Mouse (Mus musculus): Measurements from ENCODE around the gene Smarcd3. TPM values are rescaled to one million over a fixed set of nuclear protein-coding genes. Genes with fewer than 3 reads are reported as not detected.
A peak's percentile ranks its signal among the peaks of the same experiment; 100 is the strongest.

Gene Smarcd3
- polyA plus RNA-seq, 1 experiment = 87.6 TPM

DNA sequence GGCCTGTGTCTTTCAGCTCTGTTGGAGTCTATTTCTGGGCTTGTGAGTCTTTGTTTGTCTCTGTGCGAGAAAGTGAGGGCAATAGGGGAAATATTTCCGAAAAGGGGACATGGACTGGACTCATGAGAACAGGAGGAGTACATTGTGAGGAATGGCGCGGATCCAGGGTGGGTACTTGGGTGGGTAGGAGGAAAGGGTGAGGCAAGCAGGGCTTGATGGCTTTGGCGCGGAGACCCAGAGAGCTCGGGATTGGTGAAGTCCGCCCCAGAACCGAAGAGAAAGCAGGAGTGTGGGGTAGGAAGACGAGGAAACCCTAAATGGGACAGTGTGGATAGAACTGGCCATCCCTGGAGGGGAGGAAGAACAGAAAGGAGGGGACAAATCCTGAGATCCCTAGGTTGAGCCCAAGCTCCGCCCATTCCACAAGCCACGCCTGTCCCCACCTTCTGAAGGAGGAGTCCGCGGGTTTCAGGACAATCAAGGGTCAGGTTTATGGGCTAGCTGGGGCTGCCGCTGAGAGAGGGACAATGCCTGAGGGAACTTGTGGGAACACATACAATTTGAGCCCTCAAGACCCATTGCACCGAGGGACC, 21.4 kb downstream of the Smarcd3 start:
- TF ChIP-seq USF1 (IDR thresholded peaks at IDR 0.05; ENCODE audit: low read depth) = no peak
- no peak for TF ChIP-seq MYOG (IDR thresholded peaks at IDR 0.05; ENCODE audit: control insufficient read depth, extremely low read depth, insufficient read length)
- no peak for TF ChIP-seq CEBPB (IDR thresholded peaks at IDR 0.05; ENCODE audit: low read depth)
- TF ChIP-seq MAX (IDR thresholded peaks at IDR 0.05) = no peak
- no peak for TF ChIP-seq FOSL1 (IDR thresholded peaks at IDR 0.05; ENCODE audit: insufficient read depth, low read length, poor library complexity, severe bottlenecking)
- no peak for TF ChIP-seq MYOD1 (IDR thresholded peaks at IDR 0.05; ENCODE audit: control insufficient read depth, insufficient read length, low read depth)
- no peak for TF ChIP-seq CTCF (IDR thresholded peaks at IDR 0.05; ENCODE audit: control insufficient read depth, insufficient read depth, insufficient read length)
- H3K79me2 ChIP-seq (ENCODE audit: control insufficient read depth, insufficient read depth) = peaks cover 14% of the 10 kb centered on the region
- H3K79me3 ChIP-seq (ENCODE audit: low read depth) = peaks cover 2% of the 10 kb centered on the region
- H3K27me3 ChIP-seq (ENCODE audit: control insufficient read depth, insufficient read depth, insufficient read length) = no peaks in the 10 kb centered on the region
- H3K4me3 ChIP-seq (ENCODE audit: insufficient read depth, poor library complexity, severe bottlenecking) = peak overlapping the region; percentile 38
- H3ac ChIP-seq (ENCODE audit: control insufficient read depth, insufficient read length, low read depth) = peak overlapping the region; percentile 87
- no peaks in the 10 kb centered on the region for H3K36me3 ChIP-seq (ENCODE audit: control insufficient read depth, insufficient read depth)

DNA sequence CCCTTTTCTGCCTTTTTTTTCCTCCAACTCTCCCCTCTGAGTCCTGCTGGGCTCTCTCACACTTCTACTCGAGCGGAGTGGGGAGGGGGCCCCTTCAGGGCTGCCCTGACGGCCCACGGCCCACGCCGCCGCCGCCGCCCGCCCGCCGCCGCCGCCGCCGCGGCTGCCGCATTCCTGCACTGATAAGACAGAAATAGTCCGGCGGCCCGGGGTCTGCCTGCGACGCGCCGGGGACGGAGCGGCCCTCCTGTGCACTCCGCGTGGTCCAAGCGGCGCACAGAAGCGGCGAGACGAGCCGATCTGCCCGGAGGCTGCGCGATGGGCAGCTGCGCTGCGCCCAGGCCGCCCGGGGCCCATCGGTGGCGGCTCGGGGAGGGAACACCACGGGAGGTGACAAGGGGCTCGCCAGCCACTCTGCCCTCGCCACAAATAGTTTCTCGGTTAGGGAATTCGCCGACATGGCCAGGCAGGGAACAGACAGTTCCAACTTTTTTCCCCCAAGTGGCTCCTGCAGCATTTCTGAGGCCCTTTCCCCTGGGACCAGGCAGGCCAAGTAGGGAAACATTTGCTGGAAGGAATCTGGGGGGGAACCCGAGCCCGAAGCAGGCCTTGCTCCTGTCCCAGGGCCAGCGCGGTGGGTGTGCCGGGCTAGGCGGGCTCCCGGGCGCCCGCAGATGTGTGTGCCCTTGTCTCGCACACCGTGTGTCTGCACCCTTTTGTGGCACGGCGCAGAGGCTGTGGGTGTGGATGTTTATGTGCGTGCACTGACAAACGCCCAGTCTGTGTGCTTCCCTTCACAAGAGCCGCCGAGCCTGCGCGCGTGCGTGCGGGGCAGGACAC, 22.1 kb downstream of the Smarcd3 start:
- Histone ChIP-seq H3K36me3 (ENCODE audit: control insufficient read depth, insufficient read depth) (no peaks in the 10 kb centered on the region), H3K79me3 (ENCODE audit: low read depth) (peaks cover 2% of the 10 kb centered on the region), H3K27me3 (ENCODE audit: control insufficient read depth, insufficient read depth, insufficient read length) (no peaks in the 10 kb centered on the region), H3K4me3 (ENCODE audit: insufficient read depth, poor library complexity, severe bottlenecking) (peak overlapping the region; percentile 38), H3ac (ENCODE audit: control insufficient read depth, insufficient read length, low read depth) (peak overlapping the region; percentile 87), H3K79me2 (ENCODE audit: control insufficient read depth, insufficient read depth) (peaks cover 17% of the 10 kb centered on the region)
- no peak for TF ChIP-seq USF1 (IDR thresholded peaks at IDR 0.05; ENCODE audit: low read depth)
- no peak for TF ChIP-seq MYOD1 (IDR thresholded peaks at IDR 0.05; ENCODE audit: control insufficient read depth, insufficient read length, low read depth)
- TF ChIP-seq MYOG (IDR thresholded peaks at IDR 0.05; ENCODE audit: control insufficient read depth, extremely low read depth, insufficient read length) = no peak
- TF ChIP-seq CEBPB (IDR thresholded peaks at IDR 0.05; ENCODE audit: low read depth) = no peak
- TF ChIP-seq FOSL1 (IDR thresholded peaks at IDR 0.05; ENCODE audit: insufficient read depth, low read length, poor library complexity, severe bottlenecking) = no peak
- no peak for TF ChIP-seq CTCF (IDR thresholded peaks at IDR 0.05; ENCODE audit: control insufficient read depth, insufficient read depth, insufficient read length)
- no peak for TF ChIP-seq MAX (IDR thresholded peaks at IDR 0.05)

DNA sequence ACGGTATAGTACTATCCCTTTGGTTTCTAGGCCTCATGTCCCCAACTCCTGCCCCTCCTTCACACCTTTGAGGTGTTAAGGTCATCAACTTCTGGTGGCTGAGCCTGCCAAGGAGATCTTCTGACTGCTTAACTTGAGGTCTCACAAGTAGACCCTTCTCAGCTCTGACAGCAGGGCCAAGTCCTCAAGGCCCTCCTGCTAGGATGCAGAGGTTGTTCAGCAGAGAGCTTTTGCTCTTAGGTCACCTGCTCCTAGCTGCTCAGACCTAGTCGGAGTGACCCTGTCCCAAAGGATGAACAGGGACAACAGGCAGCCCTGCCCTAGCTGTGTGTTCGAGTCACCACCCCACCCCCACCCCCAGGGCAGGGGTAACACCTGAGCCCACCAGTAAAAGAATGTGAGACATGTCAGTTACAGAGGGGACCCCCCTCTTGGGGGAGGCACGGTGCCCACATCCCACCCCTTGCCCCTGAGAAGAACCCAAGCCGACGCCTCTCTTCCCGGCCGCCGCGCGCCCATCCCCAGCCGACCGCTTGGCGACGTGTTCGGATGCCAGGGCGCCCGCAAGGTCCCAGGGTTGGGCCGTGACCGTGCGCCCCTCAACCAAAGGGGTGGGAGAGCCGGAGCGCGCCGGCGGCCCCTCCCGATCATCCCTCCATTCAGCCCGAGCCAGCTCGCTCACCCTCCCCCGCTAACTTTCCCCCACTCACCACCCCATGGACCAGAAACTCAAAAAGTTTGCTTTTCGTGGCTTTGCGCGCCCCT, 23.0 kb downstream of the Smarcd3 start:
- H3K79me2 ChIP-seq (ENCODE audit: control insufficient read depth, insufficient read depth) = peaks cover 17% of the 10 kb centered on the region
- no peaks in the 10 kb centered on the region for H3K27me3 ChIP-seq (ENCODE audit: control insufficient read depth, insufficient read depth, insufficient read length)
- H3K36me3 ChIP-seq (ENCODE audit: control insufficient read depth, insufficient read depth) = no peaks in the 10 kb centered on the region
- H3K79me3 ChIP-seq (ENCODE audit: low read depth) = peaks cover 2% of the 10 kb centered on the region
- peak overlapping the region; percentile 38 for H3K4me3 ChIP-seq (ENCODE audit: insufficient read depth, poor library complexity, severe bottlenecking)
- TF ChIP-seq MYOG (IDR thresholded peaks at IDR 0.05; ENCODE audit: control insufficient read depth, extremely low read depth, insufficient read length) = no peak
- TF ChIP-seq MYOD1 (IDR thresholded peaks at IDR 0.05; ENCODE audit: control insufficient read depth, insufficient read length, low read depth) = no peak
- no peak for TF ChIP-seq CTCF (IDR thresholded peaks at IDR 0.05; ENCODE audit: control insufficient read depth, insufficient read depth, insufficient read length)
- TF ChIP-seq FOSL1 (IDR thresholded peaks at IDR 0.05; ENCODE audit: insufficient read depth, low read length, poor library complexity, severe bottlenecking) = no peak
- no peak for TF ChIP-seq USF1 (IDR thresholded peaks at IDR 0.05; ENCODE audit: low read depth)
- TF ChIP-seq MAX (IDR thresholded peaks at IDR 0.05) = no peak
- no peak for TF ChIP-seq CEBPB (IDR thresholded peaks at IDR 0.05; ENCODE audit: low read depth)
- peak overlapping the region; percentile 75 for H3ac ChIP-seq (ENCODE audit: control insufficient read depth, insufficient read length, low read depth)

DNA sequence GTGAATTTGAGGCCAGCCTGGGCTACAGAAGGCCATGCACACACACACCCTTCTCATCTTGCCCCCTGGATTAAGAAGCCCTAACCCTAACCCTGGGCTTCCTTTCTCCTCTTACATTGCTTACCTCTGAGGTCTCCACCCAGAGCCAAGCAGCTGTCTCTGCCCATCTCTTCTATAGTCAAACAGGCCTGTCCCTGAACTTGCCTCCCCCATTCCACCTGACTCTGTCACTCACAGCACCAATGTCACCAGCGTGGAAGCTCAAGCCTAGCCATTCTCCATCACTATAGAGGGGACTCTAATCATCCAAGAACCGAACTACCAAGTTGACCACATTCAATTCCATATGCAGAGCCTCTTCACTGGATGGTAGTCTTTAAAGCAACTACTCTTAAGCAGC, 24.0 kb downstream of the Smarcd3 start:
- Histone ChIP-seq H3ac (ENCODE audit: control insufficient read depth, insufficient read length, low read depth) (no peak overlapping the region), H3K79me3 (ENCODE audit: low read depth) (peaks cover 2% of the 10 kb centered on the region), H3K36me3 (ENCODE audit: control insufficient read depth, insufficient read depth) (peaks cover under 1% of the 10 kb centered on the region), H3K4me3 (ENCODE audit: insufficient read depth, poor library complexity, severe bottlenecking) (no peak overlapping the region), H3K27me3 (ENCODE audit: control insufficient read depth, insufficient read depth, insufficient read length) (no peaks in the 10 kb centered on the region), H3K79me2 (ENCODE audit: control insufficient read depth, insufficient read depth) (peaks cover 17% of the 10 kb centered on the region)
- TF ChIP-seq MYOG (IDR thresholded peaks at IDR 0.05; ENCODE audit: control insufficient read depth, extremely low read depth, insufficient read length) (no peak), MAX (IDR thresholded peaks at IDR 0.05) (no peak), MYOD1 (IDR thresholded peaks at IDR 0.05; ENCODE audit: control insufficient read depth, insufficient read length, low read depth) (peak; percentile 100), FOSL1 (IDR thresholded peaks at IDR 0.05; ENCODE audit: insufficient read depth, low read length, poor library complexity, severe bottlenecking) (no peak)

DNA sequence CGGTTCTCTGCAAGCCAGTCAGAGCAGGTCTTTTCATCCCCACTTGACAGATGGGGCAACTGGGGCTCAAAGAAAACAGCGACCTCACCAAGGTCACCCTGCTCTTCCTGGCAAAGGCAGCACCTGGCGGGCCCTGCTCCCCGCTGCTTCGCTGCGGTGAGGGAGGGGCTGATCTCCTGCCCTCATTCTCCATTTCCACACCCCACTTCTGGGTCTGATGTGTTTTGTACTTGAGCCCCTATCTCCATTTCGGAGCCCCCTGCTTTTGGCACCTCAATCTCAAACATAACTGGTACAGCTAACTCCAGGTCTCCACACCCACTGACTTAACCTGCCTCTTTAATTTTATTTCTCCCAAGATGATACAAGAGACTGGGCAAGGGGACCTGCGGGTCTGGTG, 25.1 kb downstream of the Smarcd3 start:
- Histone ChIP-seq H3K4me3 (ENCODE audit: insufficient read depth, poor library complexity, severe bottlenecking) (no peak overlapping the region), H3K36me3 (ENCODE audit: control insufficient read depth, insufficient read depth) (peaks cover 8% of the 10 kb centered on the region), H3K79me2 (ENCODE audit: control insufficient read depth, insufficient read depth) (peaks cover 17% of the 10 kb centered on the region), H3ac (ENCODE audit: control insufficient read depth, insufficient read length, low read depth) (no peak overlapping the region), H3K27me3 (ENCODE audit: control insufficient read depth, insufficient read depth, insufficient read length) (no peaks in the 10 kb centered on the region), H3K79me3 (ENCODE audit: low read depth) (peaks cover 2% of the 10 kb centered on the region)
- TF ChIP-seq MAX (IDR thresholded peaks at IDR 0.05) (no peak), CTCF (IDR thresholded peaks at IDR 0.05; ENCODE audit: control insufficient read depth, insufficient read depth, insufficient read length) (no peak), MYOD1 (IDR thresholded peaks at IDR 0.05; ENCODE audit: control insufficient read depth, insufficient read length, low read depth) (no peak), MYOG (IDR thresholded peaks at IDR 0.05; ENCODE audit: control insufficient read depth, extremely low read depth, insufficient read length) (no peak), FOSL1 (IDR thresholded peaks at IDR 0.05; ENCODE audit: insufficient read depth, low read length, poor library complexity, severe bottlenecking) (no peak), CEBPB (IDR thresholded peaks at IDR 0.05; ENCODE audit: low read depth) (no peak), USF1 (IDR thresholded peaks at IDR 0.05; ENCODE audit: low read depth) (no peak)

Measured in C2C12 (cell line).